Mouse (Mus musculus) erythroblast, embryonic 14.5 days (primary cell): ENCODE data around the gene Naaa.

Experiments
- GATA1 ChIP-seq: IDR thresholded peaks from 2 replicates; pipeline ENCODE4 v1.6.1; 2012; ENCODE audit warnings: low read length, inconsistent platforms, mixed read lengths
- TAL1 ChIP-seq: IDR thresholded peaks from 3 replicates; pipeline ENCODE4 v1.6.1; 2012; ENCODE audit warnings: low read length, inconsistent platforms, mixed read lengths

- no peak for TF ChIP-seq GATA1
- TF ChIP-seq TAL1, result no peak
These were observed 35.8 kb upstream of the Naaa start for GRCm38 (mm10) chr5:92313776-92314175.
